Mouse (Mus musculus) brain, embryonic 14.5 days (tissue): ENCODE measurements around the gene Zfp384.
A peak's percentile ranks its signal among the peaks of the same experiment; 100 is the strongest.

Source experiments
- CTCF ChIP-seq: fragments of 200-500 bp; IDR thresholded peaks from 2 replicates; pipeline ENCODE4 v1.5.1; 2012; ENCODE audit warnings: inconsistent platforms, mild to moderate bottlenecking, moderate library complexity, borderline replicate concordance; ENCODE audit not compliant: insufficient read depth, insufficient read length; ENCODE audit errors: extremely low read depth
- POLR2A ChIP-seq: fragments of 200-500 bp; IDR thresholded peaks from 2 replicates; pipeline ENCODE4 v1.6.1; 2012; ENCODE audit warnings: mild to moderate bottlenecking, inconsistent platforms, borderline replicate concordance; ENCODE audit not compliant: poor library complexity, insufficient read depth, insufficient read length, severe bottlenecking; ENCODE audit errors: extremely low read depth

GRCm38 (mm10) chr6:124967766-124968165 lies 41.2 kb upstream of the Zfp384 start:
- TF ChIP-seq CTCF (peak; percentile 56; the same call in 1 of the 2 replicates), POLR2A (no peak)
